Mouse (Mus musculus) regulatory T cell (primary cell): Measurements from ENCODE around the gene Ttll11.

Source experiments
- in situ Hi-C: fragments of 300-600 bp; cut with MboI, MseI; formaldehyde crosslinking; loops from one replicate; pipeline ENCODE4 v1.15.1; 2025; ENCODE audit warnings: high pct_unique_total_duplicates

Gene Ttll11

DNA sequence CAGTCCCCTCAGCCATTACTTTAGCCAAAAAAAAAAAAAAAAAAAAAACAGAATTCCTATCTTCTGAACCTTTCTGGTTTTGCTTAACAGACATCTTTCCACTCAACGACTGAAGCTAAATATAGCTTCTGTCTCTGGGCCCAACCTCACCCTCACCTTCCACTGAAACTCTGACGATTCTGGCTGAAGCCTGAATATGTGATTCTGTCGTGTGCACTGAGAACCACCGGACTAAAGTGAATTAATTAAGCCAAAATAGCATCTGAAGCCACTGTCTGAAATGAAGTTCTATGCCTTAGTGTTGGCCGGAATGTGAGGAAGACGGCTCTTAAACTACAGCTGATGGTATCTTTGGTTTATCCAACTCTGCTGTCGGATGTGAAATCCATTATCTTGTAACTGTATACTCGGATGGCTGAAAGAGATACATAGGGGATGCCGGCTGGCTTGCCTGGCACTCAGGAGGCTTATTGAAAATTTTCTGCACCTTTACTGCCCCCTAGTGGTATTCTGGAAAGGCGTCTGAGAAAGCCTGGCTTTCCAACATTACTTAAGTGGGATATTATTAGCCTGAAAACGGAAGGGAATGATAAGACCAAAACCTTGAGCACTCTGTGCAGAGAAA lies 73.4 kb downstream of the Ttll11 start:
- in situ Hi-C loops = loop anchor here (5.0 kb wide), 2 partner anchors 259 to 359 kb away; no protein-coding TSS in a partner anchor

DNA sequence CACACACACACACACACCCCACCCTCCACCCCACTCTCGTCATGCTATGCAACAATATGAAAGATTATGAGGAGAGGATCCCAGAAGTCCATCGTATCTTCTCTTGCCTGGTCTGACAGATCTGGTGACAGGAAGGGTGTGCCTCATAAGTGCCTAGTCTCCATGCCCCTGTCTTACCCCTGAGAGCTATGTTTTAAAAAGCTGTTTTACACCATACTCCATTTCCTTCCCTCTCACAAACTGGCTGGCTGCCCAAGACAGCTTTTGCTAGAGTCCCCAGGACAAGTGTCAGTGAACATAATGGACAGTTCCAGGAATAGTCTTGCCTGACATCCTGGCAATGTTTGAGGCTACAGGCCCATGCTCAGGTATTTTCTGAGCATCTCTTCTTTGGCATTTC lies 78.9 kb downstream of the Ttll11 start:
- in situ Hi-C loops = no loop called here

DNA sequence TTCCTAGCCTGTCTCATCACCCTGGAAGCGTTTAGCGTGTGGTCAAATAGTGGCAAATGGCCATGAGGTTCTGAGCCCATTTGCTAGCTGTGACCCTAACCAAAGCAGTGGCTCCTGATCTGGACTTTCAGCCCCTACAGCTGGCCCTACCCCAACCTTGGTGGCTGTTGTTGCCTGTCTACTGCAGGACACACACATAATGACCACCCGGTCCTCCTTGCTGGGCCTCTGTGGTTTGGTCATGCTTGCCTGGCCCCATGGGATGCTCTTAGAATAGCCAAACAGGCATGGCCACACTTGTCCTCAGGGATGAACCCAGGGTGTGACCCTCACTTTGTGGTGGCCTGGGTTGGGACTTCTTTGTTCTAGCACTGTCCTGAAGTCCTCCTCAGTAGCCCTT lies 80.0 kb downstream of the Ttll11 start:
- in situ Hi-C loops = no loop called here

DNA sequence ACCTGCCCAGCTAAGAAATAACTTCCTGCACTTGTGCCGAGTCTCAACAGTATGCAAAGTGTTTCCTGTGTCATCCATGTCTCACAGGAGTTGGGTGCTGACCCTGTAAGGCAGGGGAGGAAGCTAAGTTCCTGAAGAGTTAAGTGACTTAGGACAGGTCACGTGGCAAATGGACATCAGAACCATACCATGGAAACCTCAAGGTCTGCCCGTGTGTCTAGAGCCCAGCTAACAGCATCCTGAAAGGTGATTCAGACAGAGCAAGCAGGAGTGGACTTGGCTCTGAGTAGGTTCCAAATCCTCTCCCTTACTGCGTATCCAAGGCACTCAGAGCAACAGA lies 80.6 kb downstream of the Ttll11 start:
- in situ Hi-C loops = no loop called here

DNA sequence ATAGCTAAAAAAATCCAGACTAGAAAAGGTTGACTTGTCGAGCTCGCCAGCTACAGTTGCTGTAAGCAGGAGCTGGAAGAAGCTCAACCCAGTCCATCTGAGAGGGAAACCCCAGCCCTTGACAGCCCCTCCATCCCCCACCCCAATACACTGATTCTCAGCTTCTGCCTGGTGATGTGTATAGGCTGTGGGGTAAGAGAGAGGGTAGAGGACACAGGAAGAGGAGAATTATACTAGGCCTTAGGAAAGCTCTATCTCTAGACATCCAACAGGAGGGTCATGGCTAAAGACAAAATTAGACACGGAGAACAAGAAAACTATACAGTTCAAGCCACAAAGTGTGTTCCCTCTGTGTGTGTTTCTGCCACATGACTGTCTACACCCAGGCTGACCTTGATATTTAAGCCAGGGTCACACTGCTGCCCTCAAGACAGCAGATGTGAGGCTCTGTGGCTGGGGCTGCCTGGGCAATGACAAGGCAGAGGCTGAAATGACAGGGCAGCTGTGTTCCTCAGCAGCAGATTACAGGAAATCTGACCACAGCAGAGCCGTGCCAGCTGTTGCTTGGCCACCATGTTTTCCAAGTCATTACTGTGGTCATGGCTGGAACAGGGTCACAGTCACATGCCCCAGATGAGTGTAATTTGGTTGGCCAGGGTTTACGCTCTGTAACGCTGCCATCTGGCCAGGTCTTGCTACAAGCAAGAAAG lies 81.1 kb downstream of the Ttll11 start:
- in situ Hi-C loops = no loop called here

DNA sequence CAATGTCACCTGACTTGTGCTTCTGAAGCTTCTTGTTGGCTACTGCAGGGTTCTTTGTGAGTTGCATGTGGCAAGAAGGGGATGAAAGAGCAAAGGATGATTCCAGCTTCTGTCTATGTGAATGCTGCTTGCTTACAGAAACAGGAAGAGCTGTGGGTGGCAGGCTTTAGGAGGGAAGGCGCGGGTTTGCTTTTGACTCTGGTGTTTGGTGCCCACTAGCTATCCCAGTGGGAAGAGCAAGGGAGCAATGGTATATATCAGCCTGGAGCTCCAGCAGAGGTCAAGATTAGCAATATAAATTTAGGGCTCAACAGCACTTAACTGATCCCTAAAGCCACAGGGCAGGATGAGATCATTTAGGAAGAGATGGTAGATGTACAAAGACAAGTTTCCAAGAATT lies 82.6 kb downstream of the Ttll11 start:
- in situ Hi-C loops = no loop called here

DNA sequence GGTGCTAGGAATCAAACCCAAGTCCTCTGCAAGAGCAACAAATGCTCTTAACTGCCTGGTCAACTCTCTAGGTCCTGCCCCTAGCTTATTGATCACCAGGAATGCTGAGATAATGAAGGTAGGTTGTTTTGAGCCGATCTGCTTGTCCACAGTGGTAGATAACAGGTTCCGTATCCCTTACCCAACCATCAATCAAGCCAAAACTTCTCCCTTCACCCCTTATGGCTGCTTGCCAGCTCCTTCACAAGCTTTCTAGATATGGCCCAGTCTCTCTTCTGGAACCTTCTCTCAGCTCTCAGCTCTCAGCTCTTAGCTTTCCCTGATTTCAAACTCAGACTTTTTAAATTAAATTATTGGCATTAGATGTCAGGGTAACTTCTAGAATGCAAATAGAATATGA lies 85.2 kb downstream of the Ttll11 start:
- in situ Hi-C loops = no loop called here

DNA sequence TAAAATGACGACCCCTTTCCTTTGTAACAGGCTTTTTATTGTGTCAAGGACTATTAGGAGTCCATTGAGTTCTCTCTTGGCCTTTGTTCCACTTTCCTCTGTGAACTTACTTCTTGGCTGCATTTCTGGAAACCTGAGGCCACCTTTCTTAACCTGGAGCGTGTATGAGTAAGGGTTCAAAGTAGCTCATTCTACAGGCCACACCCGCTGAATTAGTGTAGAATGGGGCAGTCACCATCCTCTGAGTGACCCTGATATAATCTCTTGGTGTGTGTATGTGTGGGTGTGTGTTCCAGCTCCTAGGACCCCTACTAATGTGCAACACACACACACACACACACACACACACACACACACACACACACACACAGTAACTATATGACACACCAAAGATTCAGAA lies 89.1 kb downstream of the Ttll11 start:
- in situ Hi-C loops = no loop called here

DNA sequence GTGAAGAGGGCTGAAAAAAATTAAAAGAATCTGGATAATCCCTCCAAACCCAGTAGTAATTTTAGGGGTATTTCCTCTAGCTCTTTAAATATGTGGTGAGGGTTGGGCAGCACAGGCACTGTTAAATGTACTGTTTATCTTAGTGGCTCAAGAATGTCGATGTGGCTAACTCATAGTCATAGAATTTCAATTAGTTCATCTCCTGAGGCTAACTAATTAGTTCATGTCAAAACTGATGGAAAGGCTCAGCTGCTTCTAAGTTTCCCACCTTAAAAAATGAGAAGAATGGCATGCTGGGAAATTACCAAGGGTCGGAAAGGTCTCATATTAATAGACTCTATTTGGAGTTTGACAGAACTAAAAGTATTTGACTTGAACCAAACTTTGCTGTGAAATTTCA lies 89.9 kb downstream of the Ttll11 start:
- in situ Hi-C loops = loop anchor here (10.0 kb wide), 1 partner anchor 1045 kb away; no protein-coding TSS in a partner anchor

DNA sequence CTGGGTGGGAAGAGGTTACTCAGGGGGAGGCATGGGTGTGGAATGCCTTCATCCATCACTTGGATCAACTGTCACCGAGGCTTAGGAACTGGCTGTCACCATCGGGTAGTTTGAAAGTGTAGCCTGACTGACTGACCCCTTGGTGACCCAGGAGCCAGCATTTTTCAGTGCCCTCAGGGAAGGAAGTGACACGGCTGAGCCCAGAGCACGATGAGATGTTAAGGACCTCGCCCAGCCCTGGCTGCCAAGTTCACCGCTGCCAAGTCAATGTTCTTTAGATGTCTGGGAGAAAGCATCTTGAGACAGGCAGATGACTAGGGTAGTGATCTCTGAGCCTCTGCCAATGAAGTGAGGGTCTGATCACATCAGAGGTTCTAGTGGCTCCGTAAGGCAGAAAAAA lies 95.4 kb downstream of the Ttll11 start:
- in situ Hi-C loops = loop anchor here (10.0 kb wide), 1 partner anchor 1039 kb away; no protein-coding TSS in a partner anchor

DNA sequence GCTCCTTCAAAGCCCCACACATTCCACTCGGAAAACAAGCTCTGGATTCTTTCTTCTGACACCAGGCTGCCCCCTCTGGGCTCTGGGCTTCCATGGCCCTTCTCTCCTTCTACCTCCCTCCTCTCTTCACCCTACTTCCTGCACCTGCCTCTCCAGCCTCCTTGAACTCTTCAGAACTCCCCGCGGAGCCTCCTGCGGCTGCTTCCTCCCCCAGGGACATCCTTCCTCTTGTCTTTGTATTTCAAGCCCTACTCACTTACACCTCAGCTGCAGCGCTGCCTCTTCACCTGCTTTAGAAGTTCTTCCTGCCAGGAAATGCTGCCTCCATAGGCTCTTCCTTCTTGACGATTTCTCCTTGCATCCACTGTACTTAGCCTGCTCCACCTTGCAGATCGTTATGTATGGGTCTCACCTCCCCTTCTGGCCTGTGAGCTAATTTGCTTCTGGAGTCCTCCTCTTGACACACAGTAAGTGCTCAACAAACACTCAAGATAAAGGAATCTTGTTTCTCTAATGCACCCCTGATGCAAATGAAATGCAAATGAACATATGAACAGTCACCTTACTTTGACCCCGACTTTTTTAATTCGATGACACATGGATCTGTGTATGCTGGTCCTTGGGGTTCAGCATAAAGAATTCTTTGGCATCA lies 97.3 kb downstream of the Ttll11 start:
- in situ Hi-C loops = loop anchor here (10.0 kb wide), 1 partner anchor 1038 kb away; no protein-coding TSS in a partner anchor

DNA sequence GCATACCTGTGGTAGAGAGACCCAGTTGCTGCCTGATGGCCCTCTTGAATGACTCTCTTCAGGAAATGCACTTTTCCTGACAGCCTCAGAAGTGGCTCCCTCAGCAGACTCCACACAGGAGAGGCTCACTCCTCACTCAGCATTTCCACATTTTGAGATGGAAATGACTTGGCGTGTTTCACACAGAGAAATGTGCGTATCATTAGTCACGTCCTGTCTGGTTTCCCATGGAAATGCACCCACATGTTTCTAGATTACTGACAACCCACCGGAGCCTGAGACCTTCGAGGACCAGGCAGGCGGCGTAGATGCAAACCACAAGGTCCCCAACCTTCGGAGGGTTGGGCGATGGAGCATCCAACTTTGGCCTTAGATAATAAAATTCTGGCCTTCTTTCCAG lies 97.8 kb downstream of the Ttll11 start:
- in situ Hi-C loops = loop anchor here (10.0 kb wide), 1 partner anchor 1037 kb away; no protein-coding TSS in a partner anchor

DNA sequence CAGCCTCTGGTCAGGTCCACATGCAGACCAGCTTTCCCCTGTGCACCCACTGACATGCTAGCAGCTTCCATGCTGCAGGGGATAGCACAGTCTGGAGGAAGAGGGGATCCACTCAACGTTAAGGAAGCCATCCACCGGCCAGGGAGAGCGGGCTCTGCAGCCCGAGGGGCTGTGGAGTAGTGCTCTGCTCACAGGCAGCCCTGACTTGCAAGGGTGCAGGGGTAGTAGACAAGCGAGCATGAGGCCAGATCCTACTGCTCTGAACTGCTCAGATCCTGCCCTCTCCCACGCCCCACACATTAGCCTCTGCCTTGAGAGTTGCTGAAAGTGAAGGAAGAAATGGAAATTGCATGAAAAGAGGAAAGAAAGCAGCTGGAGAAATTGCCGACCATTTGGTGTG lies 99.4 kb downstream of the Ttll11 start:
- in situ Hi-C loops = loop anchor here (10.0 kb wide), 1 partner anchor 1036 kb away; no protein-coding TSS in a partner anchor

DNA sequence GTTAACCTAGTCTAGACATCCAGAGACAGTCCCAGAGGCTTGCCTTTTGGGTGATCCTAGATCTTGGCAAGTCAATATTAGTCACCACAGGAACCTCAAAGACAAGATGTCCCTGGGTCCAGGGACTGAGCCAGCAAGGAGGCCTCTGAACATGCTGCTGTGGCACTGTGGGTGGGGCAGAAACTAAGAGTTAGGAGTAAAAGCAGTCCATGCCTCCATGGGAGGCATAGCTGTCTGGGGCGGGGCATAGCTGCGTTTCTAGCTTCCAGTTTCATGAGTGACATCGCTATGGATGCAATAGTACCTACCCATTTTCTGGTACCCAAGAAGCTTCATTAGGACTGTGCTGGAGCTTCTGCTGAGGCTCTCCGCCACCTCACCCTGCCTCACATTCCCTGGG lies 99.8 kb downstream of the Ttll11 start:
- in situ Hi-C loops = loop anchor here (10.0 kb wide), 1 partner anchor 1035 kb away; no protein-coding TSS in a partner anchor

DNA sequence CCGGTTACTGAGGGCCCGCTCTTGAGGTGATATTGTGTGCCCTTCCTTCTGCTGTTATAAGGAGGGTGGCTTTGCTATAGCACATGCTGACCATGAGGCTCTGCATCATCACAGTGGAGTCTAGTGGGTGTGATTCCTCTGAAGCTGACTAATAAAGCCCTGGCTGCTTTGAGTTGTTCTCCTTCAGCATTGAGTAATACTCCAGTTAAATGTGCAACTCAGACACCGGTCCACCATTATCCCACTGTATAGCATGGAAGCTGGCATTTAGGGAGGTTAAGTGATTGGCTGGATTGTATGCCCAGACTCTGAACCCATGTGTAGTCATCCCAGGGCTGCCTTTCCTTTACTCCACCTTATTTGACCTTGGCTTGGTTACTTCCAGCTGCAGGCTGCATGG lies 101.2 kb downstream of the Ttll11 start:
- in situ Hi-C loops = no loop called here

DNA sequence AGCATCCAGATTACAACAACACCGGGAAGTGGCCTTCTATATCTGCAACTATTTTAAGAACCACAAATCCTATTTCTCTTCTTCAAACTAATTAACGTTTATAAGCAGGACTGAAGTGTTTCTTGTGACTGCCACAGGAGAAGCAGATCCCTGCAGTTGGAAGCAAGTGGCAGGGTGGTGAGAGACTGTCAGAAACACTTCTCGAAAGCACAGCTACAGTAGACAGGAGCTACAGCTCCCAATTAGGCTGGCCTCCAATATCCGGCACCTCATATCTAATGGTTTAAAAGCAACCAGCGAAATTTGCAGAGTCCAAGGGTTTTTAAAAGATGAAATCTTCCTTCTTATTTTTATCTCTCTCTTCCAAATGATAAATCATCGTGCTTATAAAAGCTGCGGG lies 104.1 kb downstream of the Ttll11 start:
- in situ Hi-C loops = no loop called here

DNA sequence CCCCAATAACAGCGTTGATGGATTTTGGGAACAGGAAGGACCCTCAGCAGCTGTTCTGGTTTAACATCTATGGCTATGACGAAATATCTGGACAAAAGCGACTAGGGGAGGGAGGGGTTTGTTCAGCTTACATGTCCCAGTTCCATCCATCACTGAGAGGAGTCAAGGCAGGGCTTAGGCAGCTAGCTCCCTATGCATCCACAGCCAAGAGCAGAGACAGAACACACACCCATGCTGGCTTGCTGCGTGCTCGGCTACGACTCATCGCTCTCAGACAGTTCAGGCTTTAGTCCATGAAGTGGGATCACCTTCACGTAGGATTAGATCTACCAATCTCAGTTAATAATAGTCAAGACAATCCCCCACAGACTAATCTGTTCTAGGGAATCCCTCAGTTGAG lies 105.3 kb downstream of the Ttll11 start:
- in situ Hi-C loops = no loop called here

DNA sequence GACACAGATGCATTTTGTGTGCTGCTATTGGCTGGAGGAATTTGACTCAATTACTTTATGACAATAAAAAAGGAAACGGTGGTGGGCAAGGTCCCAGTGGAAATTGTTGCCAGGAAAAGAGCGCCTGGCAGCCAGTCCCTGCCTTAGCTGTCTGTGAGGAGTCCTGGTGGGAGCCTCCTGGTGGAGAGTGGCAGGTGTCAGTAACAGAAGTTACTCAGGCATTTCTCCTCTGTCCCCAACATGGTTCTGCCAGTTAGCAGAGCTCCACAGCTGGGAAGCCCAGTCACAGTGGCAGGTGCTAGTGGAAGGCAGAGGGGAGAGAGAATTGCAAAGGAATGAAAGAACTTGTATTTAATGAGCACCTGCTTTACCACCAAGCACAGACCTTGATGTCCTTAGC lies 110.5 kb downstream of the Ttll11 start:
- in situ Hi-C loops = no loop called here

DNA sequence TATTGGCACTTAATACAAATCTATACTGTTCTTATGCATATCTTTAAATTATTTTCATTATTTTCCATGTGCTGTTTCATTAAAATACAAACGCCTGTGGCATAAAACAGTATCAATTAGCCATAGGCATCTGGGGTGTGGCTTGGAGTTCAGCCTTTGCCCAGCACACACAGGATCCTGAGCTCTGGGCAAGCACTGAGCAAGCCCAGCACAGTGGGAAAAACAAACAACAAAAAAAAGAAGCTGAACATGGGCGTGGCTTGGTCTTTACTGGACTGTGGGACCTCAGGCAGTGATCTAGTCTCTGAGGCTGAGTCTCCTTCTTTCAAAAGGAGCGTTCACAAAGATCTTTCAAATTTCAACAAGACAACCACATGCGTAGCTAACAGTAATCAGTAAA lies 116.4 kb downstream of the Ttll11 start:
- in situ Hi-C loops = no loop called here

DNA sequence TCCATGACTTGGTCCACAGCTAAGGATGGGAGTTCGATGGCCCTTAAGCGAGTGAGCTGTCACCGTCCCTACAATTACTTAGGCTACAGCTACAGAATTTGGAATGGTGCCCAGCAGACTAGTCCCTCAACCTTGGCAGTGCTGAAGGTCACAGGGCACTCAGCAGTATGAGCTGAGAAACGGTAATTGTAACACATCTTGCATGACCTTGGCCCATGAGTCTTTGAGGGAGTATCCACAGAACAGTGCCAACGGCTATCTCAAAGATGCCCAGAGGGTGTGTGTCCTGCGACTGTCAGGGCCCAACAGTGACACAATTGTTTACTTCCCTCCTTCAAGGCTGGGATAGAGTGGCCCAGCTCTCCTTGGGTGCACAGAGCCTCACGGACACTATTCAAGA lies 118.5 kb downstream of the Ttll11 start:
- in situ Hi-C loops = no loop called here

DNA sequence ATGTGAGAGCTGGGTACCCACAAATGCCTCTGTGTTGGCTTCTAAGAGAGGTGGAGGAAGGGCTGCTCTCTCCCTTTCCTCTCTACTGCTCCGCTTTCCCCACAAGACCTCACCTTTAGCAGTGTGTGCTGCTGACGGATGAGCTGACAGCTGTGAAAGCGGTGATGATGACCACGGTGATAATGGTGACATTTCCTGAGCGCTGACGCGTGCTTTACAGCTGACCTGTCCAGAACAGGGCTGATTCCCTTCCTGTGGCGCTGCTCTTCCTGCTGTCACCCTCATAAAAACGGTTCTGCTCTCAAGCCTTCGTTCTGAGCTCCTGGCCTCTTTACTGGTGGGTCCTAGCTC lies 119.3 kb downstream of the Ttll11 start:
- in situ Hi-C loops = no loop called here

DNA sequence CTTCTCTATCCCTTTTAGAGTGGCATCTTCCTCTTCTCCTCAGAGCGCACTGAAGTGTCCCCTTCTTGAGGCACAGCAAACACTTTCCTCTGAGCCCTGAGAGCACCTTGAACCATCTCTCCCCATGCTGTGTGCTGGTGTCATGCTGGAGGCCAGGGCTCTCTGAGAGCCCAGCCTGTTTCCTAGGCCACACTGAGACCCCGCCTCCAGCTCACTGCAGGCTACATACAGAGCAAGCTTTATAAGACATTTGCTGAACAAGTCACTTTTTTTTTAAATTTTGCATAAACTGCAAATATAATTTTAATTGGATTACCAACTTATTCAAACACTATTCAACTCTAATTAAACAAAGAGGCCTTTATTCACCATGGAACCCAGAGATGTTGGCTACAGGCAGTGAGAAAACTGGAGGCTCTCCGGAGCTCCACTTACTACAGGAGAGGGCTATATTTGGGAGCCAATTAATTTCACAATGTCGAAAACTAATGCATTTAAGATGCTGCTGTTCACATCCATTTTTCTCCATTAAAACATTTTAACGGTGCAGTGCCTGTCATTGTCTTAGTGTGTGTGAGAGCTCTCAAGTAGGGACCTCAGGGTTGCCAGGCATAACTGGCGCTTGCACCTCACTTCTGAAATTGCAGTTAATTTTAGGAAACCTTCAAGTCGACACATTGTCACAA lies 119.9 kb downstream of the Ttll11 start:
- in situ Hi-C loops = no loop called here
